Mouse (Mus musculus) retina, postnatal 7 days (tissue): ENCODE data around the gene Tecta.

Experiments
- DNase-seq: peaks from one replicate; pipeline ENCODE4 v3.0.0-alpha.2; 2012; ENCODE audit warnings: low read depth, low spot score

Tecta gene

GRCm38 (mm10) chr9:42399829-42400228, at the start of gene Tecta:
TSS of gene Tecta (minus strand) at chr9:42399929.
- DNase-seq: no peak

- no peak for DNase-seq
Measured at GRCm38 (mm10) chr9:42449043-42449442, 49.3 kb upstream of the Tecta start.

GRCm38 (mm10) chr9:42442100-42442499, 42.4 kb upstream of the Tecta start:
- no peak for DNase-seq

- no peak for DNase-seq
Measured at GRCm38 (mm10) chr9:42441234-42441633, 41.5 kb upstream of the Tecta start.

- DNase-seq: no peak
Measured at GRCm38 (mm10) chr9:42439446-42439845, 39.7 kb upstream of the Tecta start.

GRCm38 (mm10) chr9:42432155-42432554, 32.4 kb upstream of the Tecta start:
- DNase-seq: no peak

- no peak for DNase-seq
Measured at GRCm38 (mm10) chr9:42431606-42432005, 31.9 kb upstream of the Tecta start.

- DNase-seq: no peak
Measured at GRCm38 (mm10) chr9:42428060-42428924, 28.6 kb upstream of the Tecta start.

- no peak for DNase-seq
Measured at GRCm38 (mm10) chr9:42426661-42427358, 27.1 kb upstream of the Tecta start.

GRCm38 (mm10) chr9:42423649-42424048, 23.9 kb upstream of the Tecta start:
- DNase-seq: no peak

- no peak for DNase-seq
Measured at GRCm38 (mm10) chr9:42419687-42420086, 20.0 kb upstream of the Tecta start.

GRCm38 (mm10) chr9:42418786-42419185, 19.1 kb upstream of the Tecta start:
- DNase-seq: no peak

- DNase-seq: no peak
Measured at GRCm38 (mm10) chr9:42417352-42417952, 17.7 kb upstream of the Tecta start.

GRCm38 (mm10) chr9:42415184-42415583, 15.5 kb upstream of the Tecta start:
- no peak for DNase-seq

- DNase-seq: no peak
Measured at GRCm38 (mm10) chr9:42413345-42413744, 13.6 kb upstream of the Tecta start.

GRCm38 (mm10) chr9:42411296-42411695, 11.6 kb upstream of the Tecta start:
- DNase-seq: no peak

- DNase-seq: no peak
Measured at GRCm38 (mm10) chr9:42405736-42406135, 6.0 kb upstream of the Tecta start.

GRCm38 (mm10) chr9:42401486-42401885, 1.8 kb upstream of the Tecta start:
- no peak for DNase-seq

- no peak for DNase-seq
Measured at GRCm38 (mm10) chr9:42396141-42396540, 3.6 kb downstream of the Tecta start.

- DNase-seq: no peak
Measured at GRCm38 (mm10) chr9:42394903-42395302, 4.8 kb downstream of the Tecta start.

GRCm38 (mm10) chr9:42394321-42394720, 5.4 kb downstream of the Tecta start:
- no peak for DNase-seq

GRCm38 (mm10) chr9:42392927-42393326, 6.8 kb downstream of the Tecta start:
- no peak for DNase-seq
